Mouse (Mus musculus): ENCODE results near the gene Scd1.
"Not testable (repeated sequence)": the region's sequence is repeated elsewhere in the genome, so short reads cannot be mapped to it uniquely, and the experiment has no call there.

Gene Scd1

DNA sequence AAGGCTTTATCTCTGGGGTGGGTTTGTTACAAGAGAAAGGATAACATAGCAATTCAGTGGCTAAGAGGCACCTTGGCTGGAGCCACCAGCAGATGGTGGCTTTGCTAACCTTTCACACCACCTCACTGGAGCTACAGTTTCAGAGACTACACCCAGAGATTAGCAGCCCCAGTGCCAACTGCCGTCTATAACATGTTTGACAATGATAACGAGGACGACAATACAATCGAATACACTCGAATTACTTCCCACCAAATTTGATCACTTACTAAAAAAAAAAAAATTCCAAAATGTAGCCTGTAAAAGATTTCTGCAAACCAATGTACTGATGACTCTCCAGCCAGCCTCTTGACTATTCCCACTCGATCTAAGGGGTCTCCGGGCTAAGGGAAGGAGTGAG, 12.7 kb downstream of the Scd1 start:
- DNase-seq, result no peak

- no peak for DNase-seq
These were observed 13.7 kb downstream of the Scd1 start for GRCm38 (mm10) chr19:44393962-44394422.

- no peak for DNase-seq
These were observed 15.2 kb downstream of the Scd1 start for GRCm38 (mm10) chr19:44392339-44393009.

- DNase-seq, result no peak
These were observed 15.8 kb downstream of the Scd1 start for GRCm38 (mm10) chr19:44391856-44392255.

GRCm38 (mm10) chr19:44389507-44389906, 18.2 kb downstream of the Scd1 start:
- DNase-seq, result no peak

DNA sequence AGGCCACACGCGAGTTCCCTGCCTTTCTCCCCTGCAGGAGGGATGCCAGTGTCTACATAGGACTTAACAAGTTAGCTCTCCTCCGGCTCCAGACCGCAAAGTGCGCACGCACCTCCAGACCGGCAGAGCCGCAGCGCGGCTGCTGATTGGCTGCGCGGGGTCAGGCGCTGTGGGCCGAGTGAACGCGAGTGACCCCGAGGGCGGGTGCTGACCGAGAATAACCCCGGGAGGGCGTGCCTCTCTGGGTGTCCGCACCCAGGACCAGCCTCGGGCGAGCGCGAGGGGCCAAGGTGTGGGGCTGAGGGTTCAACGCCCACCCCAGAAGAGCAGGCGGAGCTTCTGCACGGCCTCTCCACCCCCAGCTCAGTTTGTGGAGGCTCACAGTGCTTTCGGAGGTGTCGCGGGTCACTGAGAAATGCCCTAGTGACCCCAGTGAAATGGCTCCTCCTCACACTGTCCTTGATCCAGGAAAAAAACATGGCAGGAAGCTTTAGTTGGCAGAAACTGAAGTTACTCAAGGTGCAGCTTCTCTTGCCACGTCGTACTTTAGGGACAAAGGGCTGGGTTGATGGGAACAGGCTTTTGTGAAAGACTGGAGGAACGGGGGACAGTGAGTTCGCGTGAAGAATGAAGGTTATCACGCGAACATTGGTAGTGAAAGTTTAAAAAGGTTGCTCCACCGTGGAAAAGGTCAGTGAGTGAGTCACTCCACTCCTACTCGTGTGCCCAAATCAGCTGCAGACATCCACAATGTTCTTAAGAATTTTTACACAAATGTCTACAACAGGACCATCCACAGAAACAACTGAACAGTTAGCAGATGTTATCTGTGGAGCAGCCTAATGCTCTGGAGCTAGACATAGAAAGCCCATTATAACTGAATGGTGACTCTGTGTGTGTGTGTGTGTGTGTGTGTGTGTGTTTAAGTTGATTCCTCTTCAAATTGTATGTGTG, 18.9 kb downstream of the Scd1 start:
- peak; percentile 93 for DNase-seq

DNA sequence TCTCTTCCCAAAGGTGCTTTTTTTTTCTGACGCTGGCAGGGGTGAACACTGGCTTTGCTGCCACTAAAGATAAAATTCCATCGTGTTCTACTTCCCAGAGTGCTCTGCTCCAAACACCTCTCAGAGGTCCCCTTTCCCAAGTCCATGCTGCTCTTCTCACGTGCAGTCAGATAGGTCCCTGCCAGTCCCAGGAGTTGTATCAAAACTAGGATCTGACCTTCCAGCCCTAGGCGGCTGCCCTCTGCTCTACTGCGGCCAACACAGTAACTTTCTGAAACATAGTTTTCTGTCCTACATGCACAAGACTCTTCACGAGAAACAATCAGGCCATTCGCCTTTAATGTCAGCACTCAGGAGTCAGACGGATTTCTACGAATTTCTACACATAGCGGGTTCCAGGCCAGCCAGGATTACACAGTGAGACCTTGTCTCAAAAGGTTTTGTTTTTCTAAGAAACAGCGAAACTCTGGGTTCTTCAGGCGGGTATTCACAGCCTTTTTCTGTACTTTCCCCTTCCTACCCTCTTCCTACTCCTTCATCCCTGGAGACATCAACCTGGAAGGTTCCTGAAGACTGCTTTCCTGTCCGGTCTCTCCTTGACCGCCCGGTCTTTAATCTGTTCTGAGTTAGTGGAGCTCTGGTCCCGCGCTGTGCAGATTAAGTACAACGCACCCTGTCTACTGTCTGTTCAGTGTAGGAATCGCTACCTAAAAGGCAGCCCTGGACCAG, 19.8 kb downstream of the Scd1 start:
- no peak for DNase-seq

- DNase-seq, result no peak
These were observed 20.5 kb downstream of the Scd1 start for GRCm38 (mm10) chr19:44387089-44387671.

GRCm38 (mm10) chr19:44385887-44386498, 21.7 kb downstream of the Scd1 start:
- DNase-seq, result no peak

- DNase-seq, result no peak
These were observed 24.9 kb downstream of the Scd1 start for GRCm38 (mm10) chr19:44382682-44383321.

GRCm38 (mm10) chr19:44380065-44380464, 27.6 kb downstream of the Scd1 start:
- DNase-seq, result no peak

DNA sequence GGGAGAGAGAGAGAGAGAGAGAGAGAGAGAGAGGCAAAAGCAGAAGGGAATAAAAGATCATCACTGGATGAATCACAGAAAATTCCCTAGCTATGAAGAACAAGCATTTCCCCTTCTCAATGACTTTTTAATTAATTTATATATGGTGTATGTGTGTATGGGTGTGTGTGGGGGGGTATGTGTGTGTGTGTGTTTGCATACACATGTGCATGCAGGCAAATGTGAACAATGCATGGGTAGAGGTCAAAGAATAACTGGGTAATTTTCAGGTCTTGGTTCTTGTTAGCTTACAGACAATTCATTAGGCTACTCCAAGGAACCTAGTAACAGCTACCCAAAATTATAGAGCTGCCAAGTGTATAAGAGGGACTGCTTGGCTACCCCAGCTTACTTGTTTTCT, 28.6 kb downstream of the Scd1 start:
- DNase-seq, result no peak

DNA sequence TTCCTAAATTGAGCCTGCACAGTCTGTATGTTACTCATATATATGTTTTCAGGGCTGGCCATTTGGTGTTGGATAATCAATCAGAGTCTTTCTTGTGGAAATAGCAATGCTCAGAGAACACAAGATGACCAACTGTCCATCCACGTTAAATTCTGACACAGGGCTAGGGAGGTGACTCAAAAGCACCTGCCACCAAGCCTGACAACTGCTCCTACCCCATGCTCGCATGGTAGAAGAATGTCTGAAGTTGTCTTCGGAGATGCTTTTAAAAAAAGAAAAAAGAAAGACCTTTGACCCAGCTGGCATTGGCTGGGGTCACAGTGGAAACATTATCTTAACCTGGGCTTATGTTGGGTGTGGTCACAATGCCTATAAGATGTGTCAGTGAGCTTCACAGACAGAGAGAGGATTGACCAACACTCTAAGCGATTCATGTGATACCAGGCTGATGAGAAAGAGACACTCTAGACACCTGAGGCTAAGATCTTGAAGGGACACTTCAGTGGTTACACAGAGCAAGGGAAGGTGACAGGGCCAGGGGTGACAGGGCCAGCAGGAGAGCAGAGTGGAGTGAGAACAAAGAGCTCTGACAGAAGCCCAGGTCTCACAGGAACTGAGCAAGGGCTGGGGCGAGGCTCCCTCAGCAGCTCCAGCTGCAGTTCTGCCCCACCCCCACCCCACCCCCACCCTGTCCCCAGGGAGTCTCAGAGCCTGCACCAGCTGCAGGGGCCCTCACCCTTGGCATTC, 29.9 kb downstream of the Scd1 start:
- DNase-seq, result no peak

GRCm38 (mm10) chr19:44376511-44376951, 31.1 kb downstream of the Scd1 start:
- DNase-seq, result no peak

DNA sequence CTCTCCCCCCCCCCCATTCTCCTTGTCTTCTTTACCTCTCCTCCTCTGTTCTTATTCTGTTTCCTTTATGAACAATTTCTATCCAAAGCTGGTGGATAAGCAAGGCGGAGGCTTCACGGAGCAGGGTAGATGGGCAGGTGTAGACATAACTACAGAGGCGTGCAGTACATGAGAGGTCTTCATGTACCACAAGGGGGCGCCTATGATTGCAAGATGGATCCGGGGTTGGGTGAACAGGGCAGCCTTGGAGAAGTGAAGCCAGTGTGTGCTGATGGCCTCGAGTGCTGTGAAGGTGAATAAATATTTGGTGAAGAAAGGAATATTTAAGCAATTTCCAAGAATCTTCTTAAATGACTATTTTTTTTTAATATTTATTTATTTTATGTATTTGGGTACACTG, 34.7 kb downstream of the Scd1 start:
- peak; percentile 66 for DNase-seq

DNA sequence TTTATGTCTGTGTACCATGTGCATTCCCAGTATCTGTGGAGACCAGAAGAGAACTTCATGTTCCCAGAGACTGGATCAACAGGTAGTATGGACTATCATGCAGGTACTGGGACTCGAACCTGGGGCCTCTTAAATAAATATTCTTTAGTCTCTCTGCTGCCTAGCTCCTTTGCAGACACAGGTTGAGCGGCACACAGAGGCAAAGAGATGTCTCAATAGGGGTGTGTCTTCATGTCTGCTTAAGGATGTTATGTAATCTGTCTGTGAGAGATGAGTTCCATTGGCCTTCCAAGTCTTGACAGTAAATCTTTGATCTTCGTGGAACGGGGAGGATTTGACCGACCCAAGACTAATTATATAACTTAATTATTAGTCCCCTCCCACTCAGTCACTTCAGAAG, 37.4 kb downstream of the Scd1 start:
- DNase-seq, result no peak

- no peak for DNase-seq
These were observed 38.3 kb downstream of the Scd1 start for GRCm38 (mm10) chr19:44369371-44369770.

GRCm38 (mm10) chr19:44367076-44367475, 40.6 kb downstream of the Scd1 start:
- DNase-seq, result not testable (repeated sequence)

GRCm38 (mm10) chr19:44365733-44366132, 41.9 kb downstream of the Scd1 start:
- DNase-seq, result no peak

DNA sequence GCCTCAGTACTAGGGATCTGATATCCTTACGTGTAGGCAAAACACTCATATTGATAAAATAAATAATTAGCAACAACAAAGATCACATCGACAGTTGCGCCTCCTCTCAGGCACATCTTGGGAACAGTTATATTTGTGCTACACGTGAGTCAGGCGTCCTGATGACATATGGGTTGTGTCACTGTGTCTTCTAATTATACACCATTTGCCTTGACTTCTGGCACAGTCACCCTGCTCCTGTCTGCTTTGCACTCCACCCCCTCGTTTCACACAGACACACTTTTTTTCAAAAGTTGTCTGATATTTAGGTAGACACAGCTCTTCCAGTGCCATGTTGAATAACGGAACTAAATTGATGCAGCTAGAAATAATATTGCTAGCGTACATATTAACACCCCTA, 43.6 kb downstream of the Scd1 start:
- DNase-seq, result no peak

DNA sequence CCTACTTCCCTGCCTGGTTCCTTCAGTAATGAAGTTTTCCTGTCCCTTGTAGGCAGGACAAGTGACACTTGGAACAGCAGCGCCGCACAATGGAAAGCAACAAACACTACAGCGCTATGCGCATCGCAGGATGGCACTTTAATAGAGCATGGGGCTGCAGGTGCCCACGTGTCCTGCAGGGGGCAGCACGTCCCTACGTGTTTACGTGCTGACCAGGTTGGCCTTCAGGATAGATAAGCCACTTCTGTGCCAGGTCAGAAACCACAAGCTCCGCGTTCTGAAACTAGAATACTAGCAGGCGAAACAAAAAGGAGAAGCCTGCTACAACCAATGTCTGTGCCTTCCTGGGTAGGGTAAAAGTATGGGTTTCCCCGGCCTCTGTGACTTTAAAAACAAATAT, 44.1 kb downstream of the Scd1 start:
- peak; percentile 79 for DNase-seq

Data from right cerebral cortex, postnatal 14 days (tissue).